Mouse (Mus musculus) WW6 (cell line): ENCODE measurements around the gene Lrrc18.

Experiments
- DNase-seq: peaks from one replicate; pipeline ENCODE4 v3.0.0-alpha.2; 2013; ENCODE audit warnings: low read depth, low spot score

Gene Lrrc18

DNA sequence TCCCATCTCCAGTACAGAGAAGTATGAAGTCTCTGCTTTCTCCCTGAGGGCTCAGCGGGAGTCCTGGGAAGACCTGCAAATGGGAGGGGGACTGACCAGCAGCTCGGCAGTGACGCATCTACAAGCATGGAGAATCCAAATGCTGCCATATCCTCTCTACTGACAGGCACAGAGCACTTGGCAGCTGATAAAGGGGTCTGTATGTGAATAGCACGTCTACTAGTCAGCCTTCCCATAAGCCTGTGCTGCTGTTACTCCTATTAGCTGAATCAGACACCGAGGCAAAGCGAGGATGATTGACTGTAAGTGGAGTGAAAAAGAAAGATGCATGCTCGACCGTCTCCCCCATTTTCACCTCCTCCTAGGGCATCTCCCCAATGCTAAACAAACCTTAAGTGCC lies 62.3 kb downstream of the Lrrc18 start:
- no peak for DNase-seq

DNA sequence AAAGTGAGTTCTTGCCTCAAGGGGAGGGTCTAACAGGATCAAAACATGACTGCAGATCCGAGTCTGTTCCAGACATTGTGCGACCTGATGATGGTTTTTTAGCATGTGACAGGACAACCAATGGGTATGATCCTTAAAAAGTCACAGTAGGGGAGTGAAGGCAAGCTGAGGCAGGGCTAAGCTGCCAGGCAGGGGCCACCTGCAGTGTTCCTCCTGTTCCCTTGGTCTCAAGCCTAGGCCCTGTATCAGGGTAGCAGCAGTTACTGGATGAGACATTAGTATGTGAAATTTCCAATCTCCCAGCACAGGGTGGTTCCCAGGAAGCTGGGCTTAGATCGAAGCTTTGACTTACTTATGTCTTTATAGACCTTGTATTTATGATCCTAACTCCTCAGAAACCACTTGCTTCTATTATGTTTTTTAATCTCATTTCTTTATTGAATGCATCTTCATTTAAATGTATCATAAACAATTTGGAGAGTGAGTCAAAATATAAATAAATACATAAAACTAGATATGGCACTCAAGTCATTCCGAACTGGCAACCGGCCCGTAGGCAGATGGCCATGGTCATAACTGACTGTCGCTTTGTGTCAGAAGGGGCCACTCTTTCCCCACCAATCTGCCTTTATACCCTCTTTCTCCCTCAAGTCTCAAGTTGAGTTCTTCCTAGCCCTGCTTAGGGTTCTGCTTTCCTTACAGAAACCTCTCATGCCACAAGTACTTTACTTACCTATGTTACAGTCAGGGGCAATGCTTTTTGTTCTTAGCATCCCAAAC lies 67.9 kb downstream of the Lrrc18 start:
- DNase-seq: no peak

DNA sequence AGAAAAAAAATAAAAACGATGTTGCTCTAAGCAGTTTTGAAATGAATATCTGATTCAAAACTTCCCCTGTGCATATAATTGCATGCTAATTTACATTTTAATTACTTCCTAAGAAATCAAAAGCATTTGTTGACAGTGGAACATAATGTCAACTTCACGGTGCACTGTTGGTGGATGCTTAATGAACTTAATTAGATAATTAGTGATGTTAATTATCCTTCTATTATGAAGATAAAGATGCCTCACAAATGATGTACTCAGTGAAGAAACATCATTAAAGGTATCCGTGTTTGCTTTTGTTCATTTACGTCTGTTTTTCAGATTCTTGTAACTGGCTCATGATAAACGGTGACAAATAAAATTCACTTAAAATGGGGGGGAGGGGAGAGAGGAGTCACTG lies 71.8 kb downstream of the Lrrc18 start:
- no peak for DNase-seq
